17 mouse cellular contexts compared by ENCODE assay signal in the genomic region with DNA sequence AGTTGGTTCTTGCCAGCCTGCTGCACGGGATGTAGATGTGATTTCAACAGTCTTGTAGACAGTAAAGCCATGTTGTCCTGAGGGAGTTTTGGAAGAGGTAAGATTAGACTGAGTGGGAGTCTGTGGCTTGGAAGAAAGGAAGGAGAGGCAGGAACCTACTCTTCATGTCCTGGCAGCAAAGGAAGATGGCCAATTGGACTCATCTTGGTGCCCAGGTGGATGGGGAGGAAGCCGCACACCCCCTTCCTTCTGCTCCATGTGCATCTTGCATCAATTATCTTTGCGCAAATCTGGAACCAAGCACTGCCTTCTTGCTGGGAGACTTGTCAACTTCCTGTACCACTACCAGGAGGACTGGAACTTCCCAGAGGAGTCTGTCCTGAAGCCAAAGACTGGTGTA.
DNase-seq lines count a peak whose midpoint lies in the region.
"Had no signal": no experiment of that assay in that cellular context is flagged by ENCODE, and none has a peak within 500 bp of the region (broad histone marks: within the 10 kb centered on the region; RNA-seq: fewer than 3 reads in every experiment).

No protein-coding gene starts in this region.

- peak; percentile 26 to 27 for DNase-seq in cerebellum, postnatal 25 days
- no peak for DNase-seq in cerebellum, postnatal 4 days (ENCODE audit: low spot score in 2 of 2)
- DNase-seq in layer of hippocampus, adult 8-10 months (ENCODE audit: low spot score in 2 of 2) = peak; percentile 29 to 41
- DNase-seq in layer of hippocampus, adult 9-10 months (ENCODE audit: low spot score) = no peak
- peak; percentile 28 for DNase-seq in right cerebral cortex, adult 18-20 months
- no peak for DNase-seq in right cerebral cortex, postnatal 14 days
- DNase-seq in telencephalon, adult 2 months (ENCODE audit: low read depth, low spot score) = peak; percentile 57
- DNase-seq: adrenal gland, postnatal 14 days; gastrocnemius, postnatal 10 days; heart, postnatal 36 days; kidney, adult 8-10 months; kidney, postnatal 10 days; left cerebral cortex, postnatal 4 days; liver, postnatal 0 days; lung, postnatal 36 days; thymus, adult 2 months; thymus, postnatal 36 days had no signal

Comparison
In these comparisons a context has a peak if more than half of its experiments do, and no peak if none do; other contexts are left out.
1. DNase-seq: peak in cerebellum, postnatal 25 days (2 of 2), layer of hippocampus, adult 8-10 months (2 of 2), right cerebral cortex, adult 18-20 months (single experiment) and telencephalon, adult 2 months (single experiment); none in cerebellum, postnatal 4 days (0 of 2), layer of hippocampus, adult 9-10 months (single experiment) and right cerebral cortex, postnatal 14 days (single experiment).